Mouse (Mus musculus) G1E (cell line): ENCODE measurements around the gene Ang. TPM values are rescaled to one million over a fixed set of nuclear protein-coding genes. Genes with fewer than 3 reads are reported as not detected.

Experiments
- ATAC-seq: 2 replicates; pipeline ENCODE4 v1.8.0; 2016; ENCODE audit warnings: mild to moderate bottlenecking; ENCODE audit not compliant: insufficient number of reproducible peaks, poor library complexity, low FRiP score, severe bottlenecking; ENCODE audit errors: extremely low read depth
- DNase-seq: peaks from one replicate; pipeline ENCODE4 v3.0.0; 2012; ENCODE audit warnings: low spot score
- H3K27me3 ChIP-seq: 2 replicates; pipeline ENCODE4 v1.6.1; 2012; ENCODE audit warnings: mild to moderate bottlenecking, low read length, inconsistent platforms; ENCODE audit not compliant: insufficient read depth
- H3K36me3 ChIP-seq: replicated peaks from 2 replicates; pipeline ENCODE3; 2012; ENCODE audit warnings: mild to moderate bottlenecking, inconsistent platforms
- H3K4me1 ChIP-seq: 2 replicates; pipeline ENCODE4 v1.6.1; 2012; ENCODE audit warnings: low read depth, low read length, inconsistent platforms, mixed read lengths; ENCODE audit not compliant: insufficient read depth
- H3K4me3 ChIP-seq: 2 replicates; pipeline ENCODE4 v1.5.1; 2012; ENCODE audit warnings: low read depth, mild to moderate bottlenecking, inconsistent platforms, low read length, moderate library complexity, mixed read lengths
- H3K9me3 ChIP-seq: replicated peaks from 2 replicates; pipeline ENCODE4 v1.6.1; 2012; ENCODE audit warnings: inconsistent platforms
- CTCF ChIP-seq: IDR thresholded peaks from 2 replicates; pipeline ENCODE4 v1.5.1; 2012; ENCODE audit warnings: low read depth, low read length, inconsistent platforms, mixed read lengths
- GATA1 ChIP-seq: IDR thresholded peaks from 2 replicates; pipeline ENCODE4 v1.6.1; 2012; ENCODE audit warnings: borderline replicate concordance, low read length, inconsistent platforms, mixed read lengths
- GATA2 ChIP-seq: IDR thresholded peaks from 2 replicates; pipeline ENCODE4 v1.6.1; 2012; ENCODE audit warnings: low read depth, low read length, inconsistent platforms, borderline replicate concordance
- POLR2AphosphoS5 ChIP-seq: IDR thresholded peaks from 2 replicates; pipeline ENCODE4 v1.6.1; 2012; ENCODE audit warnings: low read depth, low read length, inconsistent platforms; ENCODE audit not compliant: insufficient replicate concordance
- TAL1 ChIP-seq: conservative IDR thresholded peaks from 2 replicates; pipeline ENCODE4 v1.6.1; 2012; ENCODE audit warnings: low read depth, low read length, inconsistent platforms, mixed read lengths
- polyA plus RNA-seq: library from polyadenylated mRNA; stranded (reverse); fragments of >175 nt; gene quantifications from 2 replicates; pipeline ENCODE4 v1.2.3, GENCODE M21; 2012
- total RNA-seq, 2 experiments: library from RNA; stranded (forward) in 1 of 2; stranded (reverse) in 1 of 2; fragments of 200-1000 nt in 1 of 2; fragments of >200 nt in 1 of 2; fragmentation: Nextera tagmentation in 1 of 2; gene quantifications; 2 replicates each; pipeline ENCODE4 v1.2.3; 2014 to 2017

Ang gene
- total and polyA plus RNA-seq, 3 experiments, result 0.16 TPM; not detected in 2

- ATAC-seq, result peak; percentile 15; the same call in 1 of the 2 replicates
- no peak for DNase-seq
Measured at GRCm38 (mm10) chr14:51088166-51088969, 2.6 kb upstream of the Ang start.

GRCm38 (mm10) chr14:51088970-51089673, 1.8 kb upstream of the Ang start:
- Histone ChIP-seq H3K9me3 (no peaks in the 10 kb centered on the region), H3K4me3 (peak overlapping the region; percentile 77), H3K36me3 (no peaks in the 10 kb centered on the region), H3K4me1 (peaks cover 54% of the 10 kb centered on the region), H3K27me3 (no peaks in the 10 kb centered on the region)
- ATAC-seq, result peak; percentile 77
- peak; percentile 64 for DNase-seq
- no peak for TF ChIP-seq POLR2AphosphoS5
- no peak for TF ChIP-seq GATA2
- TF ChIP-seq TAL1, result no peak
- TF ChIP-seq GATA1, result no peak
- no peak for TF ChIP-seq CTCF

More at GRCm38 (mm10) chr14:51088166-51088969, 2.6 kb upstream of the Ang start:
- Histone ChIP-seq H3K4me1 (peaks cover 57% of the 10 kb centered on the region), H3K9me3 (no peaks in the 10 kb centered on the region), H3K4me3 (peak overlapping the region; percentile 77), H3K27me3 (no peaks in the 10 kb centered on the region), H3K36me3 (no peaks in the 10 kb centered on the region)
- TF ChIP-seq TAL1, result no peak
- TF ChIP-seq GATA1, result no peak
- no peak for TF ChIP-seq CTCF
- no peak for TF ChIP-seq GATA2
- TF ChIP-seq POLR2AphosphoS5, result no peak

GRCm38 (mm10) chr14:51089674-51090076, 1.3 kb upstream of the Ang start:
- TF ChIP-seq POLR2AphosphoS5, result no peak
- no peak for TF ChIP-seq GATA2
- TF ChIP-seq CTCF, result no peak
- no peak for TF ChIP-seq GATA1
- H3K4me1 ChIP-seq, result peaks cover 49% of the 10 kb centered on the region
- no peaks in the 10 kb centered on the region for H3K9me3 ChIP-seq
- DNase-seq (no peak), ATAC-seq (no peak)
- no peaks in the 10 kb centered on the region for H3K27me3 ChIP-seq
- H3K4me3 ChIP-seq, result peak overlapping the region; percentile 77
- H3K36me3 ChIP-seq, result no peaks in the 10 kb centered on the region

- no peaks in the 10 kb centered on the region for H3K36me3 ChIP-seq
- H3K9me3 ChIP-seq, result no peaks in the 10 kb centered on the region
- H3K27me3 ChIP-seq, result no peaks in the 10 kb centered on the region
- peak overlapping the region; percentile 77 for H3K4me3 ChIP-seq
- TF ChIP-seq TAL1, result no peak
- DNase-seq (no peak), ATAC-seq (no peak)
- peaks cover 44% of the 10 kb centered on the region for H3K4me1 ChIP-seq
Measured at GRCm38 (mm10) chr14:51090077-51090781, 721 bp upstream of the Ang start.

- H3K4me3 ChIP-seq, result no peak overlapping the region
Measured at GRCm38 (mm10) chr14:51092073-51092620, 1.2 kb downstream of the Ang start.

More at GRCm38 (mm10) chr14:51092073-51092620, 1.2 kb downstream of the Ang start:
- H3K27me3 ChIP-seq, result 0 out of 2 replicates have a peak, but pooled peaks cover 7% of the 10 kb centered on the region
- no peak for DNase-seq
- TF ChIP-seq TAL1, result no peak
- no peak for TF ChIP-seq GATA1
- no peak for TF ChIP-seq POLR2AphosphoS5
- TF ChIP-seq GATA2, result no peak
- no peak for TF ChIP-seq CTCF
- no peaks in the 10 kb centered on the region for H3K9me3 ChIP-seq
- H3K36me3 ChIP-seq, result no peaks in the 10 kb centered on the region
- no peak for ATAC-seq
- H3K4me1 ChIP-seq, result peaks cover 40% of the 10 kb centered on the region
